Mouse (Mus musculus): ENCODE measurements around the gene Gm10139. TPM values are rescaled to one million over a fixed set of nuclear protein-coding genes. Genes with fewer than 3 reads are reported as not detected.
"Not testable (repeated sequence)": the region's sequence is repeated elsewhere in the genome, so short reads cannot be mapped to it uniquely, and the experiment has no call there.

Gm10139 gene
- not detected for total RNA-seq (2021)

- DNase-seq; intact Hi-C loops (cut with DNase I): not testable (repeated sequence)
Measured at GRCm38 (mm10) chr13:65512378-65512777, at the start of gene Gm10139. Gm10139 (plus strand) TSS chr13:65512678.

DNA sequence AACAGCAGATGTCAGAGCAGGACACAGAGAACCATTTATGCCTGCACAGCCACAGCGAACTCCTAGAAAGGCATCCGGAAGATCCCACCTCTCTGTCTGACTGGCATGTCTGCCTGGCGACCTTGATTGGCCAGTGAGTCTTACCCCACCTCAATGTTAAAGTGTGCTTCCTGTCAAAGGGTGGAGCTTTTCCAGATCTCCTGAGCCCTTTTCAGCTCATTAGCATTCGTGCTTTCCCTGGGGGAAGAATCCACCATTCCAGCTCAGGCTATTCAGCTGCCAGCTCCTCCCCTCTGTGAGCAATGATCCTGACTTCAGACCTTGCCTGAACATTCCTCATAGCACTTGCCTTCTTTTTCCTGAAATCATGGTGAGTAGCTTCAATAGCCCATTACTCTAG lies 45.2 kb downstream of the Gm10139 start:
- DNase-seq; intact Hi-C loops (cut with DNase I): not testable (repeated sequence)

Other genes starting within 250 kb of the Gm10139 start
- 10 to 100 TPM; 28.3 to 39.0 TPM for gene Zfp369, start 233.9 kb upstream of the Gm10139 start, total RNA-seq (2021)

Measured in heart, postnatal 10 days (tissue).